Mouse (Mus musculus) intestine, embryonic 14.5 days (tissue): Measurements from ENCODE around the gene Trim12a. TPM values are rescaled to one million over a fixed set of nuclear protein-coding genes. Genes with fewer than 3 reads are reported as not detected.
"Not testable (repeated sequence)": the region's sequence is repeated elsewhere in the genome, so short reads cannot be mapped to it uniquely, and the experiment has no call there.

Source experiments
- ATAC-seq: fragments of 200-750 bp; cut with Nextera tagmentation; replicated peaks from 2 replicates; pipeline ENCODE4 v1.8.0; 2017; ENCODE audit warnings: low read depth, moderate number of reproducible peaks, moderate TSS enrichment, moderate library complexity; ENCODE audit not compliant: low FRiP score, low TSS enrichment
- DNase-seq: peaks from one replicate; pipeline ENCODE4 v3.0.0-alpha.2; 2018; ENCODE audit warnings: low spot score
- H3K27ac ChIP-seq: fragments of 300-500 bp; sonication (generic); 2 replicates; pipeline ENCODE4 v1.5.1; 2014; ENCODE audit warnings: low read depth, mild to moderate bottlenecking, control low read depth
- H3K27me3 ChIP-seq: fragments of 300-500 bp; sonication (generic); replicated peaks from 2 replicates; pipeline ENCODE4 v1.6.1; 2014; ENCODE audit warnings: low read length, control low read depth; ENCODE audit not compliant: control insufficient read depth, insufficient read depth
- H3K36me3 ChIP-seq: fragments of 300-500 bp; sonication (generic); 2 replicates; pipeline ENCODE4 v1.6.1; 2014; ENCODE audit warnings: low read length, control low read depth; ENCODE audit not compliant: control insufficient read depth, insufficient read depth
- H3K4me1 ChIP-seq: fragments of 300-500 bp; sonication (generic); replicated peaks from 2 replicates; pipeline ENCODE4 v1.6.1; 2014; ENCODE audit warnings: low read length, control low read depth, mixed read lengths; ENCODE audit not compliant: control insufficient read depth, insufficient read depth
- H3K4me2 ChIP-seq: fragments of 300-500 bp; sonication (generic); 2 replicates; pipeline ENCODE4 v1.6.1; 2014; ENCODE audit warnings: low read length
- H3K4me3 ChIP-seq: fragments of 300-500 bp; sonication (generic); 2 replicates; pipeline ENCODE4 v1.5.1; 2014; ENCODE audit warnings: low read depth, low read length, control low read depth, mixed read lengths
- H3K9ac ChIP-seq: fragments of 300-500 bp; sonication (generic); 2 replicates; pipeline ENCODE4 v1.6.1; 2014; ENCODE audit warnings: mild to moderate bottlenecking, low read length
- H3K9me3 ChIP-seq: fragments of 300-500 bp; sonication (generic); 2 replicates; pipeline ENCODE4 v1.6.1; 2016; ENCODE audit warnings: low read length, control low read depth; ENCODE audit not compliant: control insufficient read depth
- WGBS: fragments of 180-500 bp; shearing (Covaris S2); extraction: QIAGEN DNeasy Blood & Tissue Kit; methylation state at CpG from one replicate; pipeline ENCODE4 v1.1.7; 2014; 5-methylcytosine and 5-hydroxymethylcytosine counted together
- polyA plus RNA-seq: library from polyadenylated mRNA; unstranded; fragments of >200 nt; fragmentation: Nextera tagmentation; extraction: Ambion mirVana; gene quantifications from 2 replicates; pipeline ENCODE4 v1.2.1, GENCODE M21; 2014

The Trim12a gene
- polyA plus RNA-seq, result 3.7 and 5.2 TPM in 2 replicates

DNA sequence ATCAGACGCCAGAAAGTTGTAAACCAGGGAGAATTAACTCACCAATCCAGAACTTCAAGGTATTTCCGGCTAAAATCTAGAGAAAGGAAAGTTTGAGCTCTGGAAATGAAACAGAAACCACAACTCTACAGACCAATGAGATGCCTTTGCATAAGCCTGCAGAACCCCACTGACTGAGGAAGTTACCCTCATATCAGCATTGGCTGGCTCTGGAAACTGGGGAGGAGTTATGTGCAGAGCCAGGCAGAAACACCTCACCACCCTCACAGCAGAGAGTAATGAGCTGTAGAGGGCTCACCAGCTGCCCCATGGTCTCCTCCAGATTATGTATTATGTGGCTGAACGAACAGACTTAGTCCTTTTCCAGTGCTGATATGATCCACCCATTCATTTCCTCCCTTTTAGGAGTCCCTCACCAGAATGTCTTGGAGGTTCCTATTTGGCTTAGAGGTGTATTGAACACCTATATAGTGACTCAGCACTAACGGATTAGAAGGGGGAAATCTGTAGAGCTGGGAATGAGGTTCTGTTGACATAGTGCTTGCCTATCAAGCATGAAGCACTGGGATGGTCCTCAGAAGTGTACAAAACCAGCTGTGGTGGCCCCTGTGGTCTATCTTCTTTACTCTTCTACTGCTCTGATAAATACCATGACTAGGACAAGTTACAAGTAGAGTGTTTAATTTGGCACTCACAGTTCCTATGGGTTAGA lies at the start of gene Trim12a:
Gene Trim12a, minus strand, starts transcription at position 98 of the 712 bp plus-strand sequence.
- H3K4me3 ChIP-seq, result peak within 1 kb of the TSS; percentile 44
- peak; percentile 84 for ATAC-seq
- not testable (repeated sequence) for DNase-seq, H3K27ac ChIP-seq, H3K36me3 ChIP-seq, H3K4me1 ChIP-seq, H3K27me3 ChIP-seq, H3K9me3 ChIP-seq
- peak within 1 kb of the TSS; percentile 41; the same call in 1 of the 2 replicates for H3K9ac ChIP-seq
- WGBS, result 21% methylated on average over 4 of the region's 4 CpGs
- H3K4me2 ChIP-seq, result peak within 1 kb of the TSS; percentile 50

DNA sequence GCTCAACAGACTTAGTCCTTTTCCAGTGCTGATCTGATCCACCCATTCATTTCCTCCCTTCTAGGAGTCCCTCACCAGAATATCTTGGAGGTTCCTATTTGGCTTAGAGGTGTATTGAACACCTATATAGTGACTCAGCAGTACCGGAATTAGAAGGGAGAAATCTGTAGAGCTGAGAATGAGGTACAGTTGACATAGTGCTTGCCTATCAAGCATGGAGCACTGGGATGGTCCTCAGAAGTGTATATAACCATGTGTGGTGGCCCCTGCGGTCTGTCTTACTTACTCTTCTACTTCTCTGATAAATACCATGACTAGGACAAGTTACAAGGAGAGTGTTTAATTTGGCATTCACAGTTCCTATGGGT lies 38.3 kb upstream of the Trim12a start:
- Histone ChIP-seq H3K9ac (no peak overlapping the region), H3K4me3 (peak overlapping the region; percentile 46; the same call in 1 of the 2 replicates), H3K4me2 (peak overlapping the region; percentile 18; the same call in 1 of the 2 replicates), H3K36me3 (no peaks in the 10 kb centered on the region), H3K9me3 (no peaks in the 10 kb centered on the region), H3K27ac (no peak overlapping the region), H3K27me3 (no peaks in the 10 kb centered on the region), H3K4me1 (no peaks in the 10 kb centered on the region)
- DNase-seq (no peak), ATAC-seq (peak; percentile 58)
- 65% methylated on average over 2 of the region's 2 CpGs for WGBS

DNA sequence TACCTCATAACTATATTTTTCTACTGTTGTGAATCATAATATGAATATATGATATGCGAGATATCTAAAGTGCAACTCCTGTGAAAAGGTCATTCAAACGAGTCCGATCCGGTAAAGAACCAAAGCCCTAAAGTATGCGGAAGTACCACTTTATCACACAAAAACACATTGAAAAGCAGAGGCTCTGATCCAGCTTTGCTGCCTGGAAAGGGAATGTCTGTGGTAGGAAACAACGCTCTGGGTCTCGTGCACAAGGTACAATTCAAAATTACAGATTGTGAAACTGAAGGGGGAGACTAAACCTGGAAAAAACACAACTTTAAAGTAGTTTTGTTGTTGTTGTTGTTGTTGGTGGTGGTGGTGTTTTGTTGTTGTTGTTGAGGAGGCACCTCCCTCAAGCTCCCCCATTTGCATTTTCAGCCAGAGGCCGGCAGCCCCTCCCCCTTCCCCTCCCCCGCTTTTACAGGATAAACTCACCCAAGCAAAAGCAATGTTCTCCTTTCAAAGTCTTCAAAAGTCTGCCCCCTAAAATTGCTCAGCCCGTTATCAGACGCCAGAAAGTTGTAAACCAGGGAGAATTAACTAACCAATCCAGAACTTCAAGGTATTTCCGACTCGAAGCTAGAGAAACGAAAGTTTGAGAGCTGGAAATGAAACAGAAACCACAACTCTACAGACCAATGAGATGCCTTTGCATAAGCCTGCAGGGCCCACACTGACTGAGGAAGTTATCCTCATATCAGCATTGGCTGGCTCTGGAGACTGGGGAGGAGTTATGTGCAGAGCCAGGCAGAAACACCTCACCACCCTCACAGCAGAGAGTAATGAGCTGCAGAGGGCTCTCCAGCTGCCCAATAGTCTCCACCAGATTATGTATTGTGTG lies 37.7 kb upstream of the Trim12a start, which contains the start of gene Trim12c:
Gene Trim12c, minus strand, starts transcription at position 646 of the 883 bp plus-strand sequence.
- Histone ChIP-seq H3K9me3 (no peaks in the 10 kb centered on the region), H3K4me3 (peak within 1 kb of the TSS; percentile 46), H3K4me2 (peak within 1 kb of the TSS; percentile 64), H3K27ac (0 out of 2 replicates have a peak within 1 kb of the TSS, but pooled peaks have one; percentile 33), H3K36me3 (no peaks in the 10 kb centered on the region), H3K27me3 (no peaks in the 10 kb centered on the region), H3K9ac (peak within 1 kb of the TSS; percentile 40; the same call in 1 of the 2 replicates), H3K4me1 (no peaks in the 10 kb centered on the region)
- peak; percentile 68 for DNase-seq
- peak; percentile 99 for ATAC-seq
- 7% methylated on average over 14 of the region's 14 CpGs for WGBS

DNA sequence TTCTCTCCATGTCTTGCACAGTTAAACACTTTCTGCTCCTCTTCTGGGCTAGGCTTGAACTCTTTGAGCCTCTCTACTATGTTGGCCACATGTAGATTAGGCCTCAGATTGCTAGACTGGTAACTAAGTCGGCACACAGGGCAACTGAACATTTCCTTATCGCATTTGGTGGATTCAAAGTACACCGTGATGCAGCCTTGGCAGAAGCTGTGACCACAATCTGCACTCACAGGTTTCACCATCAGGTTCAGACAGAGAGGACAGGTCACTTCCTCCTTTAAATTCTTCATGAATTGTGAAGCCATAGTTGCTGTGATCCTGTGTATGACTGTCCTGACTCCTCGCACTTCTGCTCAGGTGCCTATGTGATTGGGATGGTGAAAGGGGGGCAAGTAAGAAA lies 32.8 kb upstream of the Trim12a start:
- ATAC-seq, H3K36me3 ChIP-seq, H3K27me3 ChIP-seq, H3K9me3 ChIP-seq, H3K4me1 ChIP-seq, H3K4me2 ChIP-seq, H3K4me3 ChIP-seq, H3K27ac ChIP-seq, DNase-seq, H3K9ac ChIP-seq: not testable (repeated sequence)
- 88% methylated on average over 4 of the region's 4 CpGs for WGBS

DNA sequence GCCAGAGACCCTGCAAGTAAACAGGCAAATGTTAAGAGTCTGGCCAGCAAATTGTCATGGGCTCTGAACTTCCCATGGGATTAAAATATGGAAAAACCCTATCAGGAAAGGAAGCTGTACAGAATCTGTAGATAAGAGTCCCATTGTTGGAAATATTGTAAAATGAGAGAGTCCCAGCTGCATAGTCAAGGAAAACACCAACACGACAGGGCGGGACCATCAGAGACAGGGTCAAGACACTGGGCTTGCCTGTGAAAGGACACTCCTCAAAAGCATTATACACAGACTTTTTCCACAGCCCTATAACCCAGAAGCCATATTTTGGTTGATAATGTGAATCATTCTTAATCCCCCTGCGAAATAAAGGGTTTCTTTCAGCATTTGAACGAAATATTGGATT lies 25.5 kb upstream of the Trim12a start:
- ATAC-seq, H3K4me2 ChIP-seq, DNase-seq, H3K4me3 ChIP-seq, H3K27ac ChIP-seq, H3K27me3 ChIP-seq, H3K4me1 ChIP-seq, H3K36me3 ChIP-seq, H3K9ac ChIP-seq, H3K9me3 ChIP-seq: not testable (repeated sequence)
- WGBS, result 84% methylated on average over 2 of the region's 4 CpGs

DNA sequence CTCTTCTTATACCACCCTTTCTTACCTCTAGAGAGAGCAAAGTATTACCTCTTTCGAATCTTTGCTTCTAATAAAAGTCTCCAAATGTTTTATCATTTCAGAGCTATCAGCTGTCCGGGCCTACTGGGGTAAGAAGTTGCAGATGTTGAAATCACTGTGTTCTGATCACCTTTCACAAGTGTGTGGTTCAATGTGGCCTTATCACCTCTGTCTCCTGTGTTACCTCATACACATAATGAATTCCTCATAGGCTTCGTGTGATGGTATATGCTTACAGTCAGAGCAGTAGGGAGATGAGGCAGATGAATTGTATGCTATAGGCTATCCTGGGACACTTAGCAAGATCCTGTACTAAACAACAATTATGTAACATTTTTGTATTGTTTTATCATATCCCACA lies 20.3 kb upstream of the Trim12a start:
- DNase-seq, H3K4me3 ChIP-seq, H3K9me3 ChIP-seq, H3K4me1 ChIP-seq, ATAC-seq, H3K27ac ChIP-seq, H3K9ac ChIP-seq, H3K4me2 ChIP-seq, H3K36me3 ChIP-seq, H3K27me3 ChIP-seq: not testable (repeated sequence)
- 85% methylated on average over 3 of the region's 3 CpGs for WGBS

DNA sequence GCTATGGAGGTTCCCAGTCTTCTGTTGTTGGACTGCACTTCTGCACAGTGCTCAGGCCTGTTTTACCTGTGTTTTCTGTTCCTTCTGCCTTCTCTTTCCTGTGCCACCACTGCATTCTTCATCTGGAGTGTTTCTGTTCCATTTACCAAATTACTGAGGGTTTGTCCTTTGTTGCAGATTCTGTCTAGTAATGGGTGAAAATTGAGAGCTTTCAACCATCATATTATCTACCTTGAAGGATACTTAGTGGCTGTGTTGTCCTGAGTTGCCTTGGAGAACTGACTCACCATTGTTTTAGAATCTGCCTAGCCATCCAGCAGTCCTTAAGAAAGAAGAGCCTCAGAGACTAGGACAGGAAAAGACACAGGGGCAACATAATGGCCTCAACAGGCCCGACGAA lies 13.9 kb upstream of the Trim12a start, which contains the start of gene Trim34b:
Gene Trim34b, plus strand, starts transcription at position 301 of the 400 bp plus-strand sequence.
- not testable (repeated sequence) for H3K4me1 ChIP-seq, H3K36me3 ChIP-seq, H3K4me3 ChIP-seq, H3K9me3 ChIP-seq, H3K4me2 ChIP-seq, H3K27ac ChIP-seq, DNase-seq, H3K9ac ChIP-seq, ATAC-seq, H3K27me3 ChIP-seq
- WGBS, result 82% methylated on average over 2 of the region's 2 CpGs

DNA sequence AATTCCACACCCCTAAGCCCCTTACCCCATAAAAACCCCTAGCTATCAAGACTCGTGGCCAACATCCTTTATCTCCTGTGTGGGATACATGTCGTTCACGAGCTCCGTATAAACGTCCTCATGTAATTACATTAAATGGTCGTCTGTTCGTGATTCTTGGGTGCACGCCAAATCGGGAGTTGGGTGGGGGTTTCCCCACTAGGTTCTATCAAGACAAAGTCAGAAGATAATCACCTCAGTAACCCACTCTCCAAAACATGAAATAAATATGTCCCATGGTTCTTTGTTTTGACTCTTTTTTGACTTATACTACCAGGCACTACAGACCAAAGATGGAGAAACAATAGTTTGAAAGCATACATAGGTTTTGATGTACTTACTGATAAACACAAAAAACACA lies 6.8 kb upstream of the Trim12a start:
- Histone ChIP-seq H3K9ac (no peak overlapping the region), H3K4me1 (no peaks in the 10 kb centered on the region), H3K27me3 (no peaks in the 10 kb centered on the region), H3K27ac (no peak overlapping the region), H3K9me3 (no peaks in the 10 kb centered on the region), H3K4me2 (no peak overlapping the region), H3K36me3 (no peaks in the 10 kb centered on the region), H3K4me3 (no peak overlapping the region)
- DNase-seq, result no peak
- ATAC-seq, result no peak
- 62% methylated on average over 9 of the region's 9 CpGs for WGBS
